Mouse (Mus musculus): ENCODE results near the gene Dusp5. TPM values are rescaled to one million over a fixed set of nuclear protein-coding genes. Genes with fewer than 3 reads are reported as not detected.
"Not testable (repeated sequence)": the region's sequence is repeated elsewhere in the genome, so short reads cannot be mapped to it uniquely, and the experiment has no call there.

The Dusp5 gene
- polyA plus RNA-seq, 1 experiment, result 2.0 TPM

DNA sequence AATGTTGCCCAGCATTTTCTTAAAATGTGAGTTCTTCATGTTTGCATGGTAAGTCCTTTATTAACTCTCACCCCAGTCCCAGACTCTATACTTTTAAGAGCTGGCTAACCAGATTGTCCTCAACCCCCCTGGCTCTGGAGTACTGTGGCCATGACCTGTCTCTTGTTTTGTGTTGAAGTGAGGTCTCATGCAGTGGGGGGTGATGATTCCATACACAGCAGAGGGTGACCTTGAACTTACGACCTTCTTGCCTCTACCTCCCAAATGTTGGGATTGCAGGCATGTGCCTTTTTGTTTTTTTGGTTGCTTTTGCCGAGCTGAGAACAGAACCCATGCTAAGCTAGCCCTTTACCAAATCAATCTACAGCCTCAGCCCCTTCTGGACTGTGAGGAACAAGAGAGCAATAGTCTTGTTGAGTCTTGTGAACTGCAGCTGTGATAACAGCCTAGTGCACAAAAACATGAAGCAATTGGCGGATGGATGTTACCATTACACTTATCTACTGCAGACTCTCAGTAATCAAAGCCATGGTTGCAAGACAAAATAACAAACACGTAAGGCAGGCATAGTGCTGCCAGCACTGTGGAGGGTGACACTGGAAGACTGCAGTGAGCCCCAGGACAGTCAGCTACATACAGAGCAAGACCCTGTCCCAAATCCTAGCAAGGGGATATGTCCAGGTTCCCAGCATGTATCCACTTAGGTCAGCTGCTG, 46.5 kb downstream of the Dusp5 start:
- H3K4me3 ChIP-seq (ENCODE audit: insufficient read depth, low read depth, low read length), result no peak overlapping the region
- H3K27me3 ChIP-seq (replicated peaks; ENCODE audit: control insufficient read depth, insufficient read depth, low read length), result no peaks in the 10 kb centered on the region
- TF ChIP-seq CTCF (conservative IDR thresholded peaks at IDR 0.05; ENCODE audit: insufficient read depth, insufficient read length, low read depth, low read length), result no peak
- no peak for TF ChIP-seq POLR2A (IDR thresholded peaks at IDR 0.05; ENCODE audit: low read depth, low read length)
- no peaks in the 10 kb centered on the region for H3K36me3 ChIP-seq (ENCODE audit: control insufficient read depth, insufficient read depth, low read length)
- WGBS, result 90% methylated on average over 4 of the region's 4 CpGs
- DNase-seq, result no peak
- no peak overlapping the region for H3K27ac ChIP-seq (ENCODE audit: insufficient read depth, low read depth, low read length)
- H3K4me1 ChIP-seq (ENCODE audit: control insufficient read depth, insufficient read depth, low read length), result peaks cover 9% of the 10 kb centered on the region

- Histone ChIP-seq H3K4me3 (ENCODE audit: insufficient read depth, low read depth, low read length) (no peak overlapping the region), H3K36me3 (ENCODE audit: control insufficient read depth, insufficient read depth, low read length) (no peaks in the 10 kb centered on the region), H3K27me3 (replicated peaks; ENCODE audit: control insufficient read depth, insufficient read depth, low read length) (no peaks in the 10 kb centered on the region), H3K27ac (ENCODE audit: insufficient read depth, low read depth, low read length) (no peak overlapping the region), H3K4me1 (ENCODE audit: control insufficient read depth, insufficient read depth, low read length) (peaks cover 9% of the 10 kb centered on the region)
- no peak for DNase-seq
- TF ChIP-seq POLR2A (IDR thresholded peaks at IDR 0.05; ENCODE audit: low read depth, low read length) (no peak), CTCF (conservative IDR thresholded peaks at IDR 0.05; ENCODE audit: insufficient read depth, insufficient read length, low read depth, low read length) (no peak)
- 72% methylated on average over 7 of the region's 7 CpGs for WGBS
Measured at GRCm38 (mm10) chr19:53576061-53576460, 47.2 kb downstream of the Dusp5 start.

- TF ChIP-seq POLR2A (IDR thresholded peaks at IDR 0.05; ENCODE audit: low read depth, low read length) (no peak), CTCF (conservative IDR thresholded peaks at IDR 0.05; ENCODE audit: insufficient read depth, insufficient read length, low read depth, low read length) (no peak)
- peak overlapping the region; percentile 30; the same call in 1 of the 2 replicates for H3K27ac ChIP-seq (ENCODE audit: insufficient read depth, low read depth, low read length)
- no peaks in the 10 kb centered on the region for H3K27me3 ChIP-seq (replicated peaks; ENCODE audit: control insufficient read depth, insufficient read depth, low read length)
- H3K4me1 ChIP-seq (ENCODE audit: control insufficient read depth, insufficient read depth, low read length), result peaks cover 9% of the 10 kb centered on the region
- 37% methylated on average over 11 of the region's 11 CpGs for WGBS
- DNase-seq, result peak; percentile 83
- no peak overlapping the region for H3K4me3 ChIP-seq (ENCODE audit: insufficient read depth, low read depth, low read length)
- H3K36me3 ChIP-seq (ENCODE audit: control insufficient read depth, insufficient read depth, low read length), result no peaks in the 10 kb centered on the region
Measured at GRCm38 (mm10) chr19:53577025-53577800, 48.3 kb downstream of the Dusp5 start.

DNA sequence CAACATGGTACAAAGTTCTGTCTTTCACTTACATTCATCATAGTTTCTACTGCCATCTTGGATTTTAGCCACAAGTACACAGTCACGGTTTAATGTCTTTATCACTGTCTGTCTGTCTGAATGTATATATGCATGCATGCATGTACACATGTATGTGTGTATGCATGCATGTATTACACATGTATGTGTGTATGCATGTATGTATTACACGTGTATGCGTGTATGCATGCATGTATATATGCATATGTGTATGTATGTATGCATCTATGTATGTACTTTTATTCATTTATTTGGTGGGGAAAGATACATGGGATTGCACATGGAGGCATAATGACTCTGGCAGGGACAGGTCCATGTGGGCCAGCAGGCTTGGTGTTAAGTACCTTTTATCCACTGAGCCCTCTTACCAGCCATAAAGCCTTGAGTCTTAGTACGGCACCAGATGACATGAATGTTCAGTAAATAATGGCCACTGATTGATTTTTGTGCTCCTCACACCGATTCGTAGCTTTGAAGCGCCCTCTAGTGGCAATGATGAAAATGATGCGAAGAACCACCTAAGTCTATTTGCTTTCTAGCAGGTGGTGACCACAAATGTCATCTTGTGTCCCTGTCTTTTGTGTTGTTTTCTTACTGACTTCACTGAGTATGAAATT, 49.8 kb downstream of the Dusp5 start:
- Histone ChIP-seq H3K27ac (ENCODE audit: insufficient read depth, low read depth, low read length) (no peak overlapping the region), H3K4me3 (ENCODE audit: insufficient read depth, low read depth, low read length) (no peak overlapping the region), H3K4me1 (ENCODE audit: control insufficient read depth, insufficient read depth, low read length) (peaks cover 9% of the 10 kb centered on the region), H3K27me3 (replicated peaks; ENCODE audit: control insufficient read depth, insufficient read depth, low read length) (no peaks in the 10 kb centered on the region), H3K36me3 (ENCODE audit: control insufficient read depth, insufficient read depth, low read length) (no peaks in the 10 kb centered on the region)
- peak; percentile 77 for DNase-seq
- TF ChIP-seq CTCF (conservative IDR thresholded peaks at IDR 0.05; ENCODE audit: insufficient read depth, insufficient read length, low read depth, low read length), result peak; percentile 43
- TF ChIP-seq POLR2A (IDR thresholded peaks at IDR 0.05; ENCODE audit: low read depth, low read length), result no peak
- WGBS, result 12% methylated on average over 8 of the region's 8 CpGs

GRCm38 (mm10) chr19:53580271-53580670, 51.4 kb downstream of the Dusp5 start:
- not testable (repeated sequence) for H3K36me3 ChIP-seq (ENCODE audit: control insufficient read depth, insufficient read depth, low read length); H3K27me3 ChIP-seq (replicated peaks; ENCODE audit: control insufficient read depth, insufficient read depth, low read length); H3K4me3 ChIP-seq (ENCODE audit: insufficient read depth, low read depth, low read length); DNase-seq; H3K4me1 ChIP-seq (ENCODE audit: control insufficient read depth, insufficient read depth, low read length); H3K27ac ChIP-seq (ENCODE audit: insufficient read depth, low read depth, low read length)
- 92% methylated on average over 8 of the region's 8 CpGs for WGBS

GRCm38 (mm10) chr19:53587686-53588085, 58.8 kb downstream of the Dusp5 start:
- not testable (repeated sequence) for DNase-seq; H3K4me1 ChIP-seq (ENCODE audit: control insufficient read depth, insufficient read depth, low read length); H3K4me3 ChIP-seq (ENCODE audit: insufficient read depth, low read depth, low read length); H3K27ac ChIP-seq (ENCODE audit: insufficient read depth, low read depth, low read length); H3K27me3 ChIP-seq (replicated peaks; ENCODE audit: control insufficient read depth, insufficient read depth, low read length); H3K36me3 ChIP-seq (ENCODE audit: control insufficient read depth, insufficient read depth, low read length)
- whole genome bisulfite sequencing, result 92% methylated on average over 3 of the region's 3 CpGs

DNA sequence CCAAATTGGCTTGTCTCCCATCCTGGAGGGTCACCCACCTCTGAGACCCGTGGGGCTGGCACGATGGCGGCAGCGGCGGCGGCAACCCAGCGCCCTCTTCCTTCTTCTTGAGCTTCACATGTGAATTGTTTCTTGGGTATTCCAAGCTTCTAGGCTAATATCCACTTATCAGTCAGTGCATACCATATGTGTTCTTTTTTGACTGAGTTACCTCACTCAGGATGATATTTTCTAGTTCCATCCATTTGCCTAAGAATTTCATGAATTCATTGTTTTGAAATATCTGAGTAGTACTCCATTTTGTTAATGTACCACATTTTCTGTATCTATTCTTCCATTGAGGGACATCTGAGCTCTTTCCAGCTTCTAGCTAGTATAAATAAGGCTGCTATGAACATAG, 60.1 kb downstream of the Dusp5 start, which contains the start of gene Nutf2-ps1:
Gene Nutf2-ps1 (minus strand): TSS at position 101 of the 400 bp plus-strand sequence.
- DNase-seq; H3K36me3 ChIP-seq (ENCODE audit: control insufficient read depth, insufficient read depth, low read length); H3K4me3 ChIP-seq (ENCODE audit: insufficient read depth, low read depth, low read length); H3K27ac ChIP-seq (ENCODE audit: insufficient read depth, low read depth, low read length); H3K4me1 ChIP-seq (ENCODE audit: control insufficient read depth, insufficient read depth, low read length); H3K27me3 ChIP-seq (replicated peaks; ENCODE audit: control insufficient read depth, insufficient read depth, low read length): not testable (repeated sequence)
- 96% methylated on average over 7 of the region's 7 CpGs for WGBS

Other genes starting within 250 kb of the Dusp5 start
- gene Mxi1, start 218.6 kb upstream of the Dusp5 start, polyA plus RNA-seq (2012; rRNA removed), result 38.9 and 41.7 TPM in 2 replicates
- not detected in 2 replicates for gene Gm10197, start 157.3 kb upstream of the Dusp5 start, polyA plus RNA-seq (2012; rRNA removed)
- 3.4 and 5.9 TPM in 2 replicates for gene Smndc1, start 138.5 kb upstream of the Dusp5 start, polyA plus RNA-seq (2012; rRNA removed)
- 96.4 and 112 TPM in 2 replicates for gene Nutf2-ps1, start 60.0 kb downstream of the Dusp5 start, polyA plus RNA-seq (2012; rRNA removed)
- 3.3 and 5.1 TPM in 2 replicates for gene Smc3, start 71.3 kb downstream of the Dusp5 start, polyA plus RNA-seq (2012; rRNA removed)
- 4.3 and 4.5 TPM in 2 replicates for gene Rbm20, start 148.2 kb downstream of the Dusp5 start, polyA plus RNA-seq (2012; rRNA removed)